Mouse (Mus musculus): Measurements from ENCODE around the gene Trim2.

DNA sequence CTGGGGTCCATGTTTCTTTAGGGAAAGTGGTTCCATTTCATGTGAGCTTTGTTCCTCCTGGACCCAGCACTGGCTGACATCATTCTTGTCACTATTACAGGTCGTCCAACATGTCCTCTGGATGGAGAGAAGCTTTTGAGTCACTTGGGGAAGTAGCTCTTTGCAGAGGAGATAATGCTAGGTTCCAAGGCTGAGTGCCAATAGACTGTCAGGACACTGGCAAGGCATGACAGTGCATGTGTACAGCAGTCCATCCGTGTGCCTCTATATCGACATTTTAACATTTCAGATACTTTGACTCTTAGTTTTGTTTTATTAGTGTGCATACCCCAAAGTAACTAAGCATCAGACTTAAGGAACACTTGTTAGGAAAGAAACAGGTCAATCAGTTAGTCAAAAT lies 63.6 kb downstream of the Trim2 start:
- no peak for TF ChIP-seq CTCF (IDR thresholded peaks at IDR 0.05; ENCODE audit: control insufficient read depth, insufficient read depth, low read length)
- no peak for TF ChIP-seq POLR2A (IDR thresholded peaks at IDR 0.05; ENCODE audit: borderline replicate concordance, control insufficient read depth, low read depth, low read length)

Data from bone marrow, adult 2 months (tissue).